Mouse (Mus musculus): ENCODE results near the gene Slc9a1.

Gene Slc9a1

DNA sequence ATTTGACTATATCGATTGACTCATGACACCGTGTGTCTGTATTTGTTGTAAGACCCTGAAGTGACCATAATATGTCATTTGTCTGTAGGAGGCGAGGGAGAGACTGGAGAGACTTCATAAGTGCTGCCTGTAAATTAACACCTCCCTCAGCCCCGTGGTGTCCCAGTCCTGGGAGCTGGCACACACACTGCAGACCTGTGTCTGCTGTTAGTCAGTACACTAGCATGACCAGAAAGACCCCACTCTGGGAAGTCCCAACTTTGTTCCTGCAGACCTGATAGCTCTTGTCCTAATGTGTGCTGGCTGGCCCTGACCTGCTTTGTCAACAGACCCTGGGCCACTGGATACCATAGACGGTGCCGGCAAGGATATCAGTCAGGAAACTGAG, 2.8 kb downstream of the Slc9a1 start:
- in situ Hi-C loops (cut with MboI, MseI) = no loop called here

GRCm38 (mm10) chr4:133374011-133374410, 4.5 kb downstream of the Slc9a1 start:
- in situ Hi-C loops (cut with MboI, MseI) = no loop called here

GRCm38 (mm10) chr4:133375812-133376577, 6.5 kb downstream of the Slc9a1 start:
- in situ Hi-C loops (cut with MboI, MseI) = no loop called here

- in situ Hi-C loops (cut with MboI, MseI) = no loop called here
Measured at GRCm38 (mm10) chr4:133378236-133379045, 8.9 kb downstream of the Slc9a1 start.

DNA sequence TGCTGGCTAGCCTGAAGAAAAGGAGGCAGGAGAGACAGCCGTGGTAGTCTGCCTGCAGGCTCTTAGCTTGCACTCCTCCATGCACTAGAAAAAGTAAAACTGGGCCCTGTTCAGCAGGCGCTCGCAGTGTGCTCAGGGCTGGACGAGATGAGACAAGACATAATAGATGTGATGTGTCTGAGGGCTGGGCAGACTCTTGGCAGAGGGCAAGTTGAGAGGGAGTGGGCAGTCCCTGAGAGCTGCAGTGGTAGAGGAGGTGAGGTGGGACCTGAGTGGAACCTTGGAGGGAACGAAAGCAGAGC, 9.5 kb downstream of the Slc9a1 start:
- in situ Hi-C loops (cut with MboI, MseI) = no loop called here

GRCm38 (mm10) chr4:133379861-133380260, 10.4 kb downstream of the Slc9a1 start:
- in situ Hi-C loops (cut with MboI, MseI) = no loop called here

- in situ Hi-C loops (cut with MboI, MseI) = no loop called here
Measured at GRCm38 (mm10) chr4:133380532-133380931, 11.0 kb downstream of the Slc9a1 start.

GRCm38 (mm10) chr4:133381141-133381540, 11.6 kb downstream of the Slc9a1 start:
- in situ Hi-C loops (cut with MboI, MseI) = no loop called here

DNA sequence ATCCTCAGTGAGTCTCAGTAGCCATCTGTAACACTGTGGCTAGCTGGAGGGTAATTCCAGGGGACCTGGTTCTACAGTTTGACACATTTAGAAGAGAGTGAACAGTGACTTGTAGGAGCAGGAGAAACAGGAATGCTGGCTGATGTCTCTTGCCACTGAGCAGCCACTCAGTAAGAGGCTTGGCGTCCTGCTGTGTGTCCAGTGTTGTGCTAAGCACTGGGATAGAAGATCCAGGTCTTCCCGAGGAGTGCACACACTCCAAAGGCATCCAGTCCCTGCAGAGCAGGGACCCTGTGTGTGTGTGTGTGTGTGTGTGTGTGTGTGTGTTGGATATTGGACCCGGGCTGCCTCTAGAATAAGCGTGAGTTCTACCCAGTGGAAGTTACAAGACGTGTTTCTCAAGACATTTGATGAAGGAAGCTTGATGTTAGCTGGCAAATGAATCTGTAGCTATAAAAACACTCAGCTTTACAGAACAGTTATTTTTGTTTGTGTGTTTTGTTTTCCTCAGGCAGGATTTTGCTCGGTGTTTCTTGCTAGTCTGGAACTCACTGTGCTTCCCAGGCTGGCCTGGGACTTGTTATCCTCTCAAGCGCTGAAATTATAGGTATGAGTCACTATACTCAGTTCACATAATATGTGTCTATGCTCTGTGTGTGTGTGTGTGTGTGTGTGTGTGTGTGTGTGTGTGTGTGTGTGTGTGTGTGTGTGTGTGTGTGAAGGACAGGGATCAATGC, 16.7 kb downstream of the Slc9a1 start:
- in situ Hi-C loops (cut with MboI, MseI) = no loop called here

GRCm38 (mm10) chr4:133387053-133387452, 17.5 kb downstream of the Slc9a1 start:
- in situ Hi-C loops (cut with MboI, MseI) = no loop called here

GRCm38 (mm10) chr4:133388781-133389552, 19.5 kb downstream of the Slc9a1 start:
- in situ Hi-C loops (cut with MboI, MseI) = no loop called here

- in situ Hi-C loops (cut with MboI, MseI) = no loop called here
Measured at GRCm38 (mm10) chr4:133390042-133390441, 20.5 kb downstream of the Slc9a1 start.

- in situ Hi-C loops (cut with MboI, MseI) = no loop called here
Measured at GRCm38 (mm10) chr4:133390585-133390984, 21.1 kb downstream of the Slc9a1 start.

GRCm38 (mm10) chr4:133391185-133392040, 21.9 kb downstream of the Slc9a1 start:
- in situ Hi-C loops (cut with MboI, MseI) = no loop called here

DNA sequence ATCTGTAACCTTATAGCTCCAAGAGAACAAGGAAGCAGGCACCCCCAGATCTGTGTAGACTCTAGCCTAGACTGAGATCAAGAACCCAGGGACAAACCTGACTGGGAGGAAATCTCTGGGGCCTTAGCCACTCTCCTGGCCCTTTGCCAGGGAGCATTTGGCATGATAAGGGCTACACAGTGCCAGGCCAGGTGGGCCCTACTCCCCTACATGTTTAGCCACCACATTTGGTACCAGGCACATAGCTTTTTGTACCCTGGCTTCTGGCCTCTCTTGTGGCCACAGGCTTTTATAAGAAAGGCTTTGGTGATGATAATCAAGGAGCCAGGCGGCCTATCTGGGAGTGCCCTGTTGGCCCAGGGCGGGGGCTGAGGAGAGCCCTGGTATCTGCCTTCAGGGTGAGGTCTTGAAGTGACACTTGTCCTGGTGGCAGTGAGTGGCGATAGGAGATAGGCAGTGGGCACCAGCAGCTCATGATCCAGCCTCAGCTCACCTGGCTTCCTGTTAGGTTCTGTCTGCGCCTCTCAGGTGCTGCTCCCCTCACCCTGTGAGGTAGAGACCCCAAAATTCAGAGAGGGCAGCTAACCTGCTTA, 25.6 kb downstream of the Slc9a1 start:
- in situ Hi-C loops (cut with MboI, MseI) = no loop called here

- in situ Hi-C loops (cut with MboI, MseI) = no loop called here
Measured at GRCm38 (mm10) chr4:133396079-133396478, 26.6 kb downstream of the Slc9a1 start.

- in situ Hi-C loops (cut with MboI, MseI) = no loop called here
Measured at GRCm38 (mm10) chr4:133397299-133397698, 27.8 kb downstream of the Slc9a1 start.

GRCm38 (mm10) chr4:133397961-133398360, 28.5 kb downstream of the Slc9a1 start:
- in situ Hi-C loops (cut with MboI, MseI) = no loop called here

DNA sequence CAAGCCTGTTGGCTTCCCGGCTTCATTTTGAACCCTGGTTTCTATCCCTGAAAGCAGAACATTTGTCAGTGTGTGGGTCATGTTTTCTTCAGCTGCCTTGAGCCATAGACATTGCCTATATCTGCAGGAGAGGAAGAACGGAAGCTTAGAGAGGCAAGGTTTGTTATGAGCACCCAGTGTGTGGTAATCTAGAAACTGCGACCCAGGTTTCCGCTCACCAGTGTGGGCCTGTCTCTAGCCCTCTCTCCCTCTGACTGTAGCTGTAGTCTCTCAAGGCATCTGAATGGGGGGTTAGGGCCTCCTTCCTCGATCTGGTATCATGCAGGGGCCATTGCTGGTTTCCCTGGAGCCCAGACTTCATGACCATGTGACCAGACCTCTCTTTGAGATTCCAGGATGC, 29.1 kb downstream of the Slc9a1 start:
- in situ Hi-C loops (cut with MboI, MseI) = no loop called here

DNA sequence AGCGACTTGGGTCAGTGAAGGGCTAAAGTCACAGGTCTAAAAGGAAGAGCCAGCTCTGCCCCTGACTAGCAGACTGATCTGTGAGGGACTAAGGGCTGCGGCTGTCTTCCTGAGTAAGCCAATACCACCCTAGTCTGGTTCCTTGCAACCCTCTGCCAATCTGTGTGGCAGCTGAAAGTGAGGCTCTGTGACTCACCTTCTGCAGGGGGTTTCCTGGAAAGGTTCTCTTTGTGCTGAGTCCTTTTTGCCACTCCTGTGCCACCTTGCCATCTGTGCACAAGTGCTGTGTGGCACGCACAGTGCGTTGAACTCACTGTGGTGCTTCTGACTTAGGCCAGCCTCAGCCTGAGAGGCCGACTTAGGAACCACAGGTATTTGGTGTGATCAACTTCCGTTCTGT, 30.0 kb downstream of the Slc9a1 start:
- in situ Hi-C loops (cut with MboI, MseI) = no loop called here

Measured in T-helper 17 cell (primary cell).